Mouse (Mus musculus) heart, embryonic 11.5 days (tissue): ENCODE measurements around the gene Tmem160. TPM values are rescaled to one million over a fixed set of nuclear protein-coding genes. Genes with fewer than 3 reads are reported as not detected.

Experiments
- ATAC-seq: fragments of 200-750 bp; cut with Nextera tagmentation; replicated peaks from 2 replicates; pipeline ENCODE4 v1.8.0; 2017; ENCODE audit warnings: moderate library complexity; ENCODE audit not compliant: insufficient number of reproducible peaks, low FRiP score, low TSS enrichment
- H3K27ac ChIP-seq: fragments of 300-500 bp; sonication (generic); 2 replicates; pipeline ENCODE4 v1.5.1; 2014; ENCODE audit warnings: mild to moderate bottlenecking, low read depth, low read length
- H3K27me3 ChIP-seq: fragments of 300-500 bp; sonication (generic); 2 replicates; pipeline ENCODE4 v1.6.1; 2014; ENCODE audit warnings: mild to moderate bottlenecking, low read length, mixed read lengths; ENCODE audit not compliant: control insufficient read depth, insufficient read depth
- H3K36me3 ChIP-seq: fragments of 300-500 bp; sonication (generic); 2 replicates; pipeline ENCODE4 v1.6.1; 2014; ENCODE audit warnings: mild to moderate bottlenecking, low read length, moderate library complexity, mixed read lengths; ENCODE audit not compliant: control insufficient read depth, insufficient read depth
- H3K4me1 ChIP-seq: fragments of 300-500 bp; sonication (generic); 2 replicates; pipeline ENCODE4 v1.6.1; 2014; ENCODE audit warnings: low read length; ENCODE audit not compliant: control insufficient read depth, insufficient read depth
- H3K4me2 ChIP-seq: fragments of 300-500 bp; sonication (generic); 2 replicates; pipeline ENCODE4 v1.6.1; 2014; ENCODE audit warnings: mild to moderate bottlenecking, moderate library complexity
- H3K4me3 ChIP-seq: fragments of 300-500 bp; sonication (generic); 2 replicates; pipeline ENCODE4 v1.5.1; 2014; ENCODE audit warnings: low read depth, low read length
- H3K9ac ChIP-seq: fragments of 300-500 bp; sonication (generic); 2 replicates; pipeline ENCODE4 v1.6.1; 2014; ENCODE audit warnings: mild to moderate bottlenecking, low read depth, low read length, moderate library complexity
- H3K9me3 ChIP-seq: fragments of 300-500 bp; sonication (generic); replicated peaks from 2 replicates; pipeline ENCODE4 v1.6.1; 2016; ENCODE audit warnings: low read length; ENCODE audit not compliant: control insufficient read depth
- WGBS: fragments of 180-500 bp; shearing (Covaris S2); extraction: QIAGEN DNeasy Blood & Tissue Kit; methylation state at CpG from one replicate; pipeline ENCODE4 v1.1.7; 2014; ENCODE audit not compliant: insufficient replicate concordance; 5-methylcytosine and 5-hydroxymethylcytosine counted together
- polyA plus RNA-seq: library from polyadenylated mRNA; unstranded; fragments of >200 nt; fragmentation: Nextera tagmentation; extraction: Ambion mirVana; gene quantifications from 2 replicates; pipeline ENCODE4 v1.2.1, GENCODE M21; 2014

Gene Tmem160
- polyA plus RNA-seq, 1 experiment from 2014 or later = 69.4 TPM

DNA sequence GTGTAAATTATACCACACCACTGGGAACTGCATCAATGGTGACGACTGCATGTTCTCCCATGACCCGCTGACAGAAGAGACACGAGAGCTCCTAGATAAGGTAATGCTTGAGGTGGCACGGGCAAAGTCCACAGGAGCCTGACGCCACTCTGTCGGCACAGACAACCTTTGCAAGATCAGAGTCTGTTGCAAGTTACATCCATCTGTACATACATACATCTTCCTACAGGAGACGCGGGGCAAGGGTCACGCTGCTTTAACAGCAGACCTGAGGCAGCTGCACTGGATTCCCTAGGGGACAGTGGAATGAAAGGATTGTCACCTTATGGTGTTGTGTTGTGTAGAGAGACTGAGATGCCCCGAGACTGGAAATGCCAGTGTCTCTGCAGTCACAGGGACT is 26.9 kb upstream of the Tmem160 start:
- 81% methylated on average over 10 of the region's 10 CpGs for WGBS

DNA sequence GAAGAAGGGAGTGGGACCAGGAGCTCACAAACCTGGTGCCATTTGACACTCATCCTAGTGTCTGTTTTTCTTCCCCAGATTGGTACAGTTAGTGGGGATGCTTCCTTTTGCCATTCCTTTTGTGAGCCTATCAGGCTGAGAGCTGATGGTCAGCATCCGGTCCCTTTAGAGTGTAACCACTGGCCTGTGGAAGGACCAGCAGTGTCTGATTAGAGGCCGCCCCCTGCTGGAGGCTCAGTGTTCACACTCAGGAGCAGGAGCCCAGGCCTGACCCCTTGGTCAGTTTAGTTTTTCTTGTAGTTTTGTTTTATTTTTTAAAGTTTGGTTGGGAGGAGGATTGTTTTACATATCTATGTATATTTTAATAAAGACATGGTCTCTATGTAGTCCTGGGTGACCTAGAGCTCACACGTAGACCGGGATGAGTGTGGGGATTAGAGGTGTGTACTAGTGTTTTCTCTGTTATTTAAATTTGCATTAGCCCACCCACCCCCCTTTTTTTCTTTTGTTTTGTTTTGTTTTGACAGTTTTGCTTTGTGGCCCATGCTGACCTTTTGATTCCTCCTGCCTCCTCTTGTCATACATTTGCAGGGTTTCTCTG is 26.4 kb upstream of the Tmem160 start:
- Histone ChIP-seq H3K9ac (no peak overlapping the region), H3K27me3 (no peaks in the 10 kb centered on the region), H3K4me2 (no peak overlapping the region), H3K9me3 (no peaks in the 10 kb centered on the region), H3K4me1 (no peaks in the 10 kb centered on the region), H3K4me3 (no peak overlapping the region), H3K36me3 (peaks cover 54% of the 10 kb centered on the region), H3K27ac (no peak overlapping the region)
- peak; percentile 80; the same call in 1 of the 2 replicates for ATAC-seq
- WGBS = 58% methylated on average over 4 of the region's 4 CpGs

More for the DNA sequence above, 26.9 kb upstream of the Tmem160 start:
- H3K4me3 ChIP-seq = no peak overlapping the region
- H3K4me1 ChIP-seq = no peaks in the 10 kb centered on the region
- no peak overlapping the region for H3K9ac ChIP-seq
- H3K36me3 ChIP-seq = peaks cover 56% of the 10 kb centered on the region
- no peaks in the 10 kb centered on the region for H3K27me3 ChIP-seq
- H3K4me2 ChIP-seq = no peak overlapping the region
- no peaks in the 10 kb centered on the region for H3K9me3 ChIP-seq
- ATAC-seq = no peak
- no peak overlapping the region for H3K27ac ChIP-seq

- peak; percentile 50; the same call in 1 of the 2 replicates for ATAC-seq
- H3K36me3 ChIP-seq = peaks cover 62% of the 10 kb centered on the region
- H3K27me3 ChIP-seq = 0 out of 2 replicates have a peak, but pooled peaks cover 2% of the 10 kb centered on the region
- peak overlapping the region; percentile 33; the same call in 1 of the 2 replicates for H3K4me2 ChIP-seq
- peak overlapping the region; percentile 44; the same call in 1 of the 2 replicates for H3K9ac ChIP-seq
- H3K4me1 ChIP-seq = peaks cover 18% of the 10 kb centered on the region
- WGBS = 36% methylated on average over 3 of the region's 3 CpGs
- H3K4me3 ChIP-seq = no peak overlapping the region
- H3K27ac ChIP-seq = peak overlapping the region; percentile 83
- H3K9me3 ChIP-seq = no peaks in the 10 kb centered on the region
Measured at GRCm38 (mm10) chr7:16433352-16433971, 19.1 kb upstream of the Tmem160 start.

DNA sequence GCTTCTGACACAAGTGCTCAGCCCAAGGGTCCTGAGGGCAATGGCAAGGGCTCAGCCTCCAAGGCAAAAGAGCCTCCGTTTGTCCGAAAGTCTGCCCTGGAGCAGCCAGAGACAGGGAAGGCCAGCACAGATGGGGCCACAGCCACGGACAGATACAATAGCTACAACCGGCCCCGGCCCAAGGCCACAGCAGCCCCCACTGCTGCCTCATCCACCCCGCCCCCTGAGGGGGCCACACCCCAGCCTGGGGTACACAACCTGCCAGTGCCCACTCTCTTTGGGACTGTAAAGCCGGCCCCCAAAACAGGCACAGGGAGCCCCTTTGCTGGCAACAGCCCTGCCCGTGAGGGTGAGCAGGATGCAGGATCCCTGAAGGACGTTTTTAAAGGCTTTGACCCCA is 17.5 kb upstream of the Tmem160 start:
- Histone ChIP-seq H3K9me3 (no peaks in the 10 kb centered on the region), H3K36me3 (peaks cover 49% of the 10 kb centered on the region), H3K27ac (no peak overlapping the region), H3K4me2 (no peak overlapping the region), H3K4me3 (no peak overlapping the region), H3K4me1 (peaks cover 18% of the 10 kb centered on the region), H3K9ac (no peak overlapping the region), H3K27me3 (0 out of 2 replicates have a peak, but pooled peaks cover 2% of the 10 kb centered on the region)
- 84% methylated on average over 9 of the region's 9 CpGs for WGBS
- ATAC-seq = no peak

GRCm38 (mm10) chr7:16441241-16441640 is 11.3 kb upstream of the Tmem160 start:
- Histone ChIP-seq H3K36me3 (no peaks in the 10 kb centered on the region), H3K9me3 (no peaks in the 10 kb centered on the region), H3K27me3 (no peaks in the 10 kb centered on the region), H3K4me1 (no peaks in the 10 kb centered on the region), H3K4me2 (no peak overlapping the region), H3K27ac (no peak overlapping the region), H3K9ac (no peak overlapping the region), H3K4me3 (no peak overlapping the region)
- ATAC-seq = no peak

DNA sequence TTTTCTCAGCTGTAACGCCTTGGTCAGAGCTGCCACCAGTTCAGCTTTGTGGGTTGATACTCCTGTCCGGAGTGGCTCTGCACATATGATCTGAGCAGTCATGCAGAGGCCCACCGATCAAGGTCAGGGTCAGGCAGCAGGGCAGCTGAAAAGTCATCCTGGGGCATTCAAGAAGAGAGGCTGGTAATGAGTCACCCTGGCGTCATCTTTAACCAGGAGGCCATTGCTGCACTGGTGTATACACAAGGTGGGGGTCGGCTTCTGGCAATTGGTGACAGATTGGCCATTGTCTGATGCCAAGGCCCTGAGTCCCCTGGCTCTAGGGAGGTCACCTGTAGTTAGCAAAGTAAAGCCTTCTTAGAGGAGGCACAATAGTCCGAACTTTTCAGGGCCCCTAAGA is 923 bp upstream of the Tmem160 start:
- Histone ChIP-seq H3K4me1 (peaks cover 3% of the 10 kb centered on the region), H3K9ac (no peak overlapping the region), H3K4me3 (no peak overlapping the region), H3K27me3 (no peaks in the 10 kb centered on the region), H3K36me3 (no peaks in the 10 kb centered on the region), H3K9me3 (no peaks in the 10 kb centered on the region), H3K4me2 (no peak overlapping the region), H3K27ac (no peak overlapping the region)
- 69% methylated on average over 6 of the region's 6 CpGs for whole genome bisulfite sequencing
- no peak for ATAC-seq

- H3K4me2 ChIP-seq = peak overlapping the region; percentile 92
- no peaks in the 10 kb centered on the region for H3K36me3 ChIP-seq
- peak overlapping the region; percentile 78 for H3K4me3 ChIP-seq
- peak overlapping the region; percentile 52 for H3K27ac ChIP-seq
- H3K4me1 ChIP-seq = peaks cover 3% of the 10 kb centered on the region
- H3K9me3 ChIP-seq = no peaks in the 10 kb centered on the region
- ATAC-seq = peak; percentile 33
- no peaks in the 10 kb centered on the region for H3K27me3 ChIP-seq
- H3K9ac ChIP-seq = peak overlapping the region; percentile 77
- under 1% methylated on average over 23 of the region's 23 CpGs for WGBS
Measured at GRCm38 (mm10) chr7:16453118-16453711, 636 bp downstream of the Tmem160 start.

DNA sequence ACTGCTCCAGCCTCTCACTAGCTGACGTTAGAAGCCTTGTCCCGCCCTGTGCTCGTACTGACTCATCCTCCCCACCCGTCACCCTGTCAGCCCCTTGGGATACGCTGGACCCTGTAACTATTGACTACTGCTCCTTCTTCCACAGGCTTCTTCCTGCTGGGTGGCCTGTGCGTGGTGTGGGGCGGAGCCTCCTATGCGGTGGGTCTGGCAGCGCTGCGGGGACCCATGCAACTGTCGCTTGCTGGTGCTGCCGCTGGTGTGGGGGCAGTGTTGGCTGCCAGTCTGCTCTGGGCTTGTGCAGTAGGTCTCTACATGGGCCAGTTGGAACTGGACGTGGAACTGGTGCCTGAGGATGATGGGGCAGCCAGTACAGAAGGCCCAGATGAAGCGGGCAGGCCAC is 2.4 kb downstream of the Tmem160 start:
- ATAC-seq = no peak
- 87% methylated on average over 14 of the region's 14 CpGs for WGBS

More for the DNA sequence above, 2.4 kb downstream of the Tmem160 start:
- H3K4me3 ChIP-seq = no peak overlapping the region
- H3K9me3 ChIP-seq = no peaks in the 10 kb centered on the region
- no peaks in the 10 kb centered on the region; the same call in 1 of the 2 replicates for H3K27me3 ChIP-seq
- H3K4me2 ChIP-seq = no peak overlapping the region
- H3K27ac ChIP-seq = no peak overlapping the region
- peaks cover 3% of the 10 kb centered on the region for H3K4me1 ChIP-seq
- H3K36me3 ChIP-seq = no peaks in the 10 kb centered on the region
- no peak overlapping the region for H3K9ac ChIP-seq
